Mouse (Mus musculus) intestine, postnatal 0 days (tissue): ENCODE results near the gene Pank1. TPM values are rescaled to one million over a fixed set of nuclear protein-coding genes. Genes with fewer than 3 reads are reported as not detected.
A peak's percentile ranks its signal among the peaks of the same experiment; 100 is the strongest.

Experiments used
- ATAC-seq: fragments of 200-750 bp; cut with Nextera tagmentation; 2 replicates; pipeline ENCODE4 v1.8.0; 2017; ENCODE audit warnings: mild to moderate bottlenecking, moderate TSS enrichment, moderate library complexity
- H3K27ac ChIP-seq: fragments of 300-500 bp; sonication (generic); 2 replicates; pipeline ENCODE4 v1.5.1; 2014; ENCODE audit warnings: mild to moderate bottlenecking, low read depth, low read length, moderate library complexity
- H3K27me3 ChIP-seq: fragments of 300-500 bp; sonication (generic); replicated peaks from 2 replicates; pipeline ENCODE4 v1.6.1; 2014; ENCODE audit warnings: low read length, mixed read lengths; ENCODE audit not compliant: control insufficient read depth, insufficient read depth
- H3K36me3 ChIP-seq: fragments of 300-500 bp; sonication (generic); 2 replicates; pipeline ENCODE4 v1.6.1; 2014; ENCODE audit warnings: mild to moderate bottlenecking, moderate library complexity; ENCODE audit not compliant: control insufficient read depth, insufficient read depth
- H3K4me1 ChIP-seq: fragments of 300-500 bp; sonication (generic); replicated peaks from 2 replicates; pipeline ENCODE4 v1.6.1; 2014; ENCODE audit warnings: antibody characterized with exemption, low read length, mixed read lengths; ENCODE audit not compliant: control insufficient read depth, insufficient read depth
- H3K4me2 ChIP-seq: fragments of 300-500 bp; sonication (generic); replicated peaks from 2 replicates; pipeline ENCODE4 v1.6.1; 2014; ENCODE audit warnings: low read depth, mild to moderate bottlenecking, moderate library complexity
- H3K4me3 ChIP-seq: fragments of 300-500 bp; sonication (generic); 2 replicates; pipeline ENCODE4 v1.5.1; 2014; ENCODE audit warnings: low read depth, low read length
- H3K9ac ChIP-seq: fragments of 300-500 bp; sonication (generic); 2 replicates; pipeline ENCODE4 v1.6.1; 2014; ENCODE audit warnings: mild to moderate bottlenecking, low read depth, low read length
- H3K9me3 ChIP-seq: fragments of 300-500 bp; sonication (generic); 2 replicates; pipeline ENCODE4 v1.6.1; 2016; ENCODE audit warnings: mixed run types; ENCODE audit not compliant: control insufficient read depth
- CTCF ChIP-seq: sonication (generic); IDR thresholded peaks from 2 replicates; pipeline ENCODE4 v1.5.1; 2016; ENCODE audit warnings: low read depth, mild to moderate bottlenecking, control low read depth, antibody characterized with exemption, moderate library complexity
- WGBS: fragments of 180-500 bp; shearing (Covaris S2); extraction: QIAGEN DNeasy Blood & Tissue Kit; methylation state at CpG from one replicate; pipeline ENCODE4 v1.1.7; 2014; 5-methylcytosine and 5-hydroxymethylcytosine counted together
- polyA plus RNA-seq: library from polyadenylated mRNA; unstranded; fragments of >200 nt; fragmentation: Nextera tagmentation; extraction: Ambion mirVana; gene quantifications from 2 replicates; pipeline ENCODE4 v1.2.1, GENCODE M21; 2015

The Pank1 gene
- polyA plus RNA-seq, 1 experiment from 2014 or later = 3.7 TPM

DNA sequence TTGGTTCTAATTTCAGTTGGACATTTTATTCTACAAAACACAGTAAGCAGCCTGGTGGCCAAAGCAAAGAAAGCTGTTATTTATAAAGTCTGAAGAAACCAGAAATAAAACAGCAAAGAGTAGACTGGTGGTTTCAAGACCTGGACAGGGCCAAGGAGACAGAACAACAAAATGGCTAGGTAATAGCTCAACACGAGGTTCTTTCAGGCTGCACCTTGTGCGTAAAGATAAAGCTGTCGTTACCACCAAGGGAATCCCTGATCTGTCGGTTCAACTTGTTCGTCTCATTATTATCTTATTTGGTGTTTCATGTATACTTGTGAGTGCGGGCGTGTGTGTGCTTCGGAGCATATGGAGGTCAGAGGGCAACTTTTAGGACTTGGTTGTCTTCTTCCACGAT is 31.1 kb downstream of the Pank1 start:
- H3K4me1 ChIP-seq = no peaks in the 10 kb centered on the region
- no peak overlapping the region for H3K4me3 ChIP-seq
- H3K27ac ChIP-seq = no peak overlapping the region
- WGBS = 51% methylated on average over 9 of the region's 9 CpGs
- H3K9ac ChIP-seq = no peak overlapping the region
- H3K9me3 ChIP-seq = no peaks in the 10 kb centered on the region
- no peaks in the 10 kb centered on the region for H3K27me3 ChIP-seq
- ATAC-seq = no peak
- H3K36me3 ChIP-seq = no peaks in the 10 kb centered on the region
- no peak overlapping the region for H3K4me2 ChIP-seq
- no peak for TF ChIP-seq CTCF

DNA sequence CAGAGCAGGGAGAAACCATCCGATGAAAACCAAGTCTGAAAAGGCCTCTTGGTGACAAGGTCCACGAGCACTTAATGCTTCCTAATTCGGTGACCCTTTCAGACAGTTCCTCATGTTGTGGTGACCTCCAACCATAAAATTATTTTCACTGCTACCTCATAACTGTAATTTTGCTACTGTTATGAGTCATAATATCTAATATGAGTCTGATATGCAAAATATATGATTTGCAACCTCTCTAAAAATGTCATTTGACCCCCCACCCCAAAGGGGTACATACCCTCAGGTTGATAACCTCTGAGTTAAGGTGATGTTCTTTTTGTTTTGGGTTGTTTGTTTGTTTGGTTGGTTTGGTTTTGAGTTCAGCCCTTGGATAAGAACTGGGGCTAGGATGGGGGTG is 32.2 kb downstream of the Pank1 start:
- no peak overlapping the region for H3K9ac ChIP-seq
- 48% methylated on average over 3 of the region's 3 CpGs for WGBS
- TF ChIP-seq CTCF = no peak
- H3K9me3 ChIP-seq = no peaks in the 10 kb centered on the region
- peak overlapping the region; percentile 57; the same call in 1 of the 2 replicates for H3K4me2 ChIP-seq
- H3K4me3 ChIP-seq = no peak overlapping the region
- H3K4me1 ChIP-seq = no peaks in the 10 kb centered on the region
- H3K27me3 ChIP-seq = no peaks in the 10 kb centered on the region
- ATAC-seq = no peak
- H3K27ac ChIP-seq = no peak overlapping the region
- no peaks in the 10 kb centered on the region for H3K36me3 ChIP-seq

DNA sequence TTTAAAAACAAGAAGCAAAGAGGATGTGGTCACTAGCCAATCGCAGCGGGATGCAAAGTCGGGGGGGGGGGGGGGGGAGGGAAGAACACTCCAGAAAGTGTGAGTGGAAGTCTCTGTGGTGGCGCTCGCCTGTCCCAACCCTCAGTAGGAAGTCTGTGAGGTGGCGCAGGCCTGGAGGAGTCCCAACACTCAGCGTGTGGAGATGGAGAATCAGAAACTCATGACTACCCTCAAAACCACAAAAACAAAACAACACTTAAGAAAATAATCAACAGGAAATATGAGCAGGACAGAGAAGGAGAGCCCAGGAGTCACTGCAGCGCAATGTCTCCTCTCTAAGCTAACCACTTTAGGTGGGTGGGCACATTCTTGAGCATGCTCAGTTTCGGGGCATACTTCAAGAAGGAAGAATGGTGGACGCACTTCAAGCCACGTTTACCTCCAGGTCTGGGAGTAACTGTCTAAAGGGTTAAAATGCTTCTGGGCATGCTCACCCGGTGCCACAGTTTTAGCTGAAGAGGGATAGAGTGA is 32.7 kb downstream of the Pank1 start:
- no peak for TF ChIP-seq CTCF
- H3K27ac ChIP-seq = peak overlapping the region; percentile 21; the same call in 1 of the 2 replicates
- H3K4me1 ChIP-seq = no peaks in the 10 kb centered on the region
- H3K9me3 ChIP-seq = no peaks in the 10 kb centered on the region
- no peaks in the 10 kb centered on the region for H3K36me3 ChIP-seq
- H3K4me3 ChIP-seq = peak overlapping the region; percentile 21
- H3K9ac ChIP-seq = no peak overlapping the region
- ATAC-seq = peak; percentile 41
- WGBS = 37% methylated on average over 11 of the region's 12 CpGs
- H3K4me2 ChIP-seq = peak overlapping the region; percentile 57
- H3K27me3 ChIP-seq = no peaks in the 10 kb centered on the region

DNA sequence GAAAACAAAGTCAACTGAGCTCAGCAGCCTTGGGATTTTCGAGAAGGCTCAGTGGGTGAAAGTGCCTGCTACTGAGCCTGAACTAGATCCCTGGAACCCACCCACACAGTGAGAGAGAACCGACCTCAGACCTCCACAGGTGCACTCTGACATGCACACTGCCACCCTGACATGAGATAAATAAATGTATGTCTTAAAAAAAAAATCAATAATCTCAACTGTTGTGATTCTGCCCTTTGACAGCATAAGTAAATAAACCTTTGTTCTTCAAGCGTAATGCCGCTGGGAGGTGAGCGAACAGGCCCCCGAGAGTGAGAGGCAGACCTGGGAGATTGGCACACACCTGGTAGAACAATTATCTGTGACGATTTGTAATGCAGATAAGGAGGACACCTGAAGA is 33.2 kb downstream of the Pank1 start:
- H3K4me3 ChIP-seq = peak overlapping the region; percentile 21
- no peaks in the 10 kb centered on the region for H3K27me3 ChIP-seq
- no peak for TF ChIP-seq CTCF
- H3K36me3 ChIP-seq = no peaks in the 10 kb centered on the region
- no peak overlapping the region for H3K27ac ChIP-seq
- no peaks in the 10 kb centered on the region for H3K9me3 ChIP-seq
- no peaks in the 10 kb centered on the region for H3K4me1 ChIP-seq
- peak; percentile 79 for ATAC-seq
- no peak overlapping the region for H3K9ac ChIP-seq
- 33% methylated on average over 7 of the region's 7 CpGs for WGBS
- H3K4me2 ChIP-seq = peak overlapping the region; percentile 57

DNA sequence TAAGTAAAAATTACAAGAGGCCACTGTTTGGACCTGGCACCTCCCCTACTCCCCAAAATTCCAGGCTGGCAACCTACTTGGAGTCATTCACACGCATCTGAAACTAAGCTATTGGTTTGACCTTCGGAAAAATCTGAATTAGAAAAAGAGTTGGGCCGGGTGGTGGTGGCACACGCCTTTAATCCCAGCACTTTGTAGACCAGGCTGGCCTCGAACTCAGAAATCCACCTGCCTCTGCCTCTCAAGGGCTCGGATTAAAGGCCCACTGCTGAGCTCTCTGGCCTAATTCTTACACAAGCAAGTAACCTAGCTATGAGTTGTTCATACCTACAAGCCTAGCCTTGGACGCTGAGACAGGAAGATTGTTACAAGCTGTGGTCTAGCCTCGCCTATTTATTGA is 33.9 kb downstream of the Pank1 start:
- no peaks in the 10 kb centered on the region for H3K9me3 ChIP-seq
- WGBS = 93% methylated on average over 8 of the region's 8 CpGs

DNA sequence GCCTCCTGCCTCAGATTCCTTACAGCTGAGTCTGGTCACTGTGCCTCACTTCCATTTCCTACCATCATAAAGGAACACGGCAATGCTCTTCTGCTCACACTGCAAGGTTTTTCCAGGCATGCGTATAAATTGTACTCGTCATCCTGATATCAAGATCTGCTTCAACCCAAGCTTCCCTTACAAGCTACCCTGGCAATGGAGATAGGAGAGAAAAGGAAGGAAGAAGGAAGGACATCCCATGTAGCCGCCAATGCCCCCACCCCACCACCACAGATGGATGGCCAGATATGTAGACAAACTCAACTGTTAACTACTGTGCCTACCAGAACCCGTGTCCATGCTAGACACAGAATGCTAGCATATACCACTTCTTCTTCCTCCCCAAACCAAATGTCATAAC is 34.5 kb downstream of the Pank1 start:
- no peak overlapping the region for H3K4me3 ChIP-seq
- no peak overlapping the region for H3K4me2 ChIP-seq
- no peaks in the 10 kb centered on the region for H3K36me3 ChIP-seq
- no peaks in the 10 kb centered on the region for H3K4me1 ChIP-seq
- no peak overlapping the region for H3K27ac ChIP-seq
- no peaks in the 10 kb centered on the region for H3K27me3 ChIP-seq
- WGBS = 70% methylated on average over 5 of the region's 5 CpGs
- no peak for ATAC-seq
- no peak for TF ChIP-seq CTCF
- H3K9me3 ChIP-seq = no peaks in the 10 kb centered on the region
- no peak overlapping the region for H3K9ac ChIP-seq

More for the DNA sequence above, 33.9 kb downstream of the Pank1 start:
- H3K4me1 ChIP-seq = no peaks in the 10 kb centered on the region
- no peak overlapping the region for H3K9ac ChIP-seq
- no peaks in the 10 kb centered on the region for H3K27me3 ChIP-seq
- no peak overlapping the region for H3K27ac ChIP-seq
- no peak for TF ChIP-seq CTCF
- no peak overlapping the region for H3K4me3 ChIP-seq
- H3K36me3 ChIP-seq = no peaks in the 10 kb centered on the region
- no peak overlapping the region for H3K4me2 ChIP-seq
- ATAC-seq = no peak

DNA sequence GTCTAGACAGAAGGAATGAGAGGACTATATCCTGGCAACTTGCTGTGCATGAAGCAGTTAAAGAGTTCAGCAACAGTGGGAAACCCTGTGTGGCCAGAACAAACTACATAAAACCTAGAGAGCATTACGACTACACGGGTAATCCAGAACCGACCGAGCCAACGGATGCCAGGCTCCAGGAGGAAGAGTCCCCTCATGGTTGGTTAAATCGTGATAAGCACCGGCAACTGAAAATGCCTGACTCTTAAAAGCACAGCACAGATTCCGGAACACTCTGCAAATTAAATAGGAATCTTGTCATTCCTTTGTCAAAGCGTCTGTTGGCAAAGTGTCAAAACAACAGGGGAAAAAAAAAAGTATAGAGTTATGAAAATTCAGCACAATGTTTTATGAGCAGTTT is 35.2 kb downstream of the Pank1 start:
- Histone ChIP-seq H3K9me3 (no peaks in the 10 kb centered on the region), H3K27ac (no peak overlapping the region), H3K9ac (no peak overlapping the region), H3K4me1 (no peaks in the 10 kb centered on the region), H3K36me3 (no peaks in the 10 kb centered on the region), H3K4me3 (no peak overlapping the region), H3K27me3 (no peaks in the 10 kb centered on the region), H3K4me2 (no peak overlapping the region)
- TF ChIP-seq CTCF = no peak
- 71% methylated on average over 9 of the region's 9 CpGs for WGBS
- ATAC-seq = no peak
